Mouse (Mus musculus) neural tube, embryonic 15.5 days (tissue): ENCODE results near the gene Haus7. TPM values are rescaled to one million over a fixed set of nuclear protein-coding genes. Genes with fewer than 3 reads are reported as not detected.

ENCODE experiments used
- ATAC-seq: fragments of 200-750 bp; cut with Nextera tagmentation; 2 replicates; pipeline ENCODE4 v1.8.0; 2017; ENCODE audit warnings: mild to moderate bottlenecking, moderate TSS enrichment, moderate library complexity; ENCODE audit not compliant: low FRiP score
- H3K27ac ChIP-seq: fragments of 300-500 bp; sonication (generic); replicated peaks from 2 replicates; pipeline ENCODE4 v1.5.1; 2015; ENCODE audit warnings: mild to moderate bottlenecking, inconsistent platforms
- H3K27me3 ChIP-seq: fragments of 300-500 bp; sonication (generic); replicated peaks from 2 replicates; pipeline ENCODE4 v1.6.1; 2015; ENCODE audit warnings: inconsistent platforms
- H3K36me3 ChIP-seq: fragments of 300-500 bp; sonication (generic); 2 replicates; pipeline ENCODE4 v1.6.1; 2015; ENCODE audit warnings: inconsistent platforms
- H3K4me1 ChIP-seq: fragments of 300-500 bp; sonication (generic); 2 replicates; pipeline ENCODE4 v1.6.1; 2015; ENCODE audit warnings: inconsistent platforms
- H3K4me2 ChIP-seq: fragments of 300-500 bp; sonication (generic); 2 replicates; pipeline ENCODE4 v1.6.1; 2015; ENCODE audit warnings: inconsistent platforms, mild to moderate bottlenecking, moderate library complexity
- H3K4me3 ChIP-seq: fragments of 300-500 bp; sonication (generic); replicated peaks from 2 replicates; pipeline ENCODE4 v1.5.1; 2015; ENCODE audit warnings: mild to moderate bottlenecking, inconsistent platforms
- H3K9ac ChIP-seq: fragments of 300-500 bp; sonication (generic); replicated peaks from 2 replicates; pipeline ENCODE4 v1.6.1; 2015; ENCODE audit warnings: mild to moderate bottlenecking, inconsistent platforms
- H3K9me3 ChIP-seq: fragments of 300-500 bp; sonication (generic); replicated peaks from 2 replicates; pipeline ENCODE4 v1.6.1; 2016; ENCODE audit warnings: inconsistent platforms
- WGBS: fragments of 180-500 bp; shearing (Covaris S2); methylation state at CpG from one replicate; pipeline ENCODE4 v1.1.7; 2015; ENCODE audit warnings: mixed read lengths; 5-methylcytosine and 5-hydroxymethylcytosine counted together
- polyA plus RNA-seq: library from polyadenylated mRNA; unstranded; fragments of >200 nt; fragmentation: Nextera tagmentation; extraction: Ambion mirVana; gene quantifications from 2 replicates; pipeline ENCODE4 v1.2.1, GENCODE M21; 2015

The Haus7 gene
- polyA plus RNA-seq, 1 experiment from 2014 or later, result 74.9 TPM

- 50% methylated on average over 2 of the region's 2 CpGs for WGBS
- Histone ChIP-seq H3K9me3 (no peaks in the 10 kb centered on the region), H3K4me2 (no peak overlapping the region), H3K27me3 (no peaks in the 10 kb centered on the region), H3K4me3 (no peak overlapping the region), H3K27ac (no peak overlapping the region), H3K9ac (no peak overlapping the region), H3K4me1 (no peaks in the 10 kb centered on the region), H3K36me3 (no peaks in the 10 kb centered on the region)
- ATAC-seq, result no peak
Observed at GRCm38 (mm10) chrX:73480334-73480733, 21.5 kb upstream of the Haus7 start.

DNA sequence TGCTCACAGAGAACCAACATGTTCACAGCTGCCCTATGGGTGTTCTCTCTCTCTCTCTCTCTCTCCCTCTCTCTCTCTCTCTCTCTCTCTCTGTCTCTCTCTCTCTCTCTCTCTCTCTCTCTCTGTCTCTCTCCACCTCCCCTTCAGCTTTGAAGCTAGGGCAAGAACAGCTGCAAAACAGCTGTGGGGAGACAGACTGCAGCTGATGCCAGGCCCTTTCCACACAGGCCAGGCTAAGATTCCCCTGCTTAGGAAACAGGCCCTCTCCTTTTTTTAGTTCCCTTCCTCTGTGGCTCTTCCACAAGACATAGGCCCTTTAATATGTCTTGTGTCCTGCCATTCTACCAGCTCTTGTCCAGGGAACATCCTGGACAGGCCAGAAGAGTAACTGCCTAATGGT lies 20.8 kb upstream of the Haus7 start:
- Histone ChIP-seq H3K36me3 (no peaks in the 10 kb centered on the region), H3K27me3 (no peaks in the 10 kb centered on the region), H3K4me2 (no peak overlapping the region), H3K4me1 (no peaks in the 10 kb centered on the region), H3K9ac (no peak overlapping the region), H3K27ac (no peak overlapping the region), H3K9me3 (no peaks in the 10 kb centered on the region), H3K4me3 (no peak overlapping the region)
- no peak for ATAC-seq

GRCm38 (mm10) chrX:73477500-73477899 lies 18.7 kb upstream of the Haus7 start:
- Histone ChIP-seq H3K27ac (no peak overlapping the region), H3K27me3 (no peaks in the 10 kb centered on the region), H3K4me2 (no peak overlapping the region), H3K4me3 (no peak overlapping the region), H3K9me3 (no peaks in the 10 kb centered on the region), H3K9ac (no peak overlapping the region), H3K36me3 (no peaks in the 10 kb centered on the region), H3K4me1 (no peaks in the 10 kb centered on the region)
- no peak for ATAC-seq
- 83% methylated on average over 2 of the region's 2 CpGs for WGBS

DNA sequence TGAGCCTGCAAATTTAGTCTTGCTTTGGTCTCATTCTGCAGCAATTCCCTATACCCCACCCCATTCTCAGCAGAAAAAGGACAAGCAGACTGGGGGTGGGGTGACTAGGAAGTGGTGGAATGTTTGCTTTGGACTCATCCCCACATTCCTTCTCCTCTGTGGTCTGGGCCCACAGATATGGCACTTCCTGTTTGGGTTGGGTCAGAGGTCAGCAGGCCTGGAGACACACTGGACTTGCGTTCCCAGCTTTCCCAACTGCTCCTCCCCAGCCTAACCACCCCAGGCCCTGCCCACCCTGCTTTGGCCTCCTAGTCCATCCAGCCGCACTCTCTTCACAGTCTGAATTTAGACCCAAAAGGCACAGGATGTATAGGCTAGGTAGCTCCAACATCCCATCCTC lies 17.8 kb upstream of the Haus7 start:
- Histone ChIP-seq H3K4me1 (no peaks in the 10 kb centered on the region), H3K36me3 (no peaks in the 10 kb centered on the region), H3K27me3 (no peaks in the 10 kb centered on the region), H3K9ac (no peak overlapping the region), H3K9me3 (no peaks in the 10 kb centered on the region), H3K4me3 (no peak overlapping the region), H3K4me2 (no peak overlapping the region), H3K27ac (no peak overlapping the region)
- 82% methylated on average over 2 of the region's 2 CpGs for WGBS
- ATAC-seq, result no peak

DNA sequence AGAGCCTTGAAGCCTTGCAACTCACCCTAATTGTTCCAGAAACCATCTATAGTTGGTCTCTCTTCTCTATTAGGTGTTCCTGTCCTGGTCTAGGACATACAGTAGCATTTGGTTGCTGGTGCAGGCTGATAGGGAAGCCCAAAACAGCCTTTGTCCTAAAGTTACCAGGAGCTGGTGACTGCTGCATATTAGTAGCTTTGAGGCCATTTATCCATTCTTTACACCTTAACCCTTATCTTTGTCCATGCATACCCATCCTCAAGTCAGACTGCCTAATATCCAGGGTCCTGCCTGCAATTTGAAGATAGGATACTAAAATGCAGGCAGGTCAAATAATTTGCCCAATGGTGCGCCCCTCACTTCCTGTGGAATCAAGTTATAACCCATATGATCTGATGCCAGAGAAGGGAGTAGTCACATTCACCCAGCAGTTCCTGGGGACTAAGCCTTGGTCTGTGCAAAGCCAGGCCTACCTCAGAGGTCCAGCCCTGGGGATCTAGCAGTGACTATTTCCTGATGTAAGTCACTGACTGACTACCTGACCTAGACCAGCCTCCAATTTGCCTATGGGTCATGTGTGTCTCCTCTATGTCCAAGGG lies 16.9 kb upstream of the Haus7 start:
- WGBS, result 91% methylated on average over 1 of the region's 1 CpGs
- no peaks in the 10 kb centered on the region for H3K36me3 ChIP-seq
- no peaks in the 10 kb centered on the region for H3K27me3 ChIP-seq
- H3K4me1 ChIP-seq, result no peaks in the 10 kb centered on the region
- no peak for ATAC-seq
- no peak overlapping the region for H3K9ac ChIP-seq
- no peaks in the 10 kb centered on the region for H3K9me3 ChIP-seq
- no peak overlapping the region for H3K4me2 ChIP-seq
- no peak overlapping the region for H3K27ac ChIP-seq
- no peak overlapping the region for H3K4me3 ChIP-seq

GRCm38 (mm10) chrX:73474340-73475165 lies 15.7 kb upstream of the Haus7 start:
- no peak overlapping the region for H3K9ac ChIP-seq
- H3K36me3 ChIP-seq, result no peaks in the 10 kb centered on the region
- no peaks in the 10 kb centered on the region for H3K4me1 ChIP-seq
- no peaks in the 10 kb centered on the region for H3K27me3 ChIP-seq
- H3K4me2 ChIP-seq, result no peak overlapping the region
- WGBS, result 70% methylated on average over 12 of the region's 12 CpGs
- H3K27ac ChIP-seq, result no peak overlapping the region
- no peaks in the 10 kb centered on the region for H3K9me3 ChIP-seq
- H3K4me3 ChIP-seq, result no peak overlapping the region
- ATAC-seq, result no peak

GRCm38 (mm10) chrX:73471764-73472163 lies 12.9 kb upstream of the Haus7 start:
- ATAC-seq, result no peak
- WGBS, result 89% methylated on average over 3 of the region's 3 CpGs
- H3K4me1 ChIP-seq, result no peaks in the 10 kb centered on the region

GRCm38 (mm10) chrX:73468752-73469151 lies 9.9 kb upstream of the Haus7 start:
- H3K9ac ChIP-seq, result no peak overlapping the region
- H3K36me3 ChIP-seq, result no peaks in the 10 kb centered on the region
- no peaks in the 10 kb centered on the region for H3K9me3 ChIP-seq
- H3K27me3 ChIP-seq, result no peaks in the 10 kb centered on the region
- ATAC-seq, result no peak
- H3K4me3 ChIP-seq, result no peak overlapping the region
- WGBS, result 57% methylated on average over 1 of the region's 1 CpGs
- H3K27ac ChIP-seq, result no peak overlapping the region
- H3K4me1 ChIP-seq, result no peaks in the 10 kb centered on the region
- H3K4me2 ChIP-seq, result no peak overlapping the region

More at GRCm38 (mm10) chrX:73471764-73472163, 12.9 kb upstream of the Haus7 start:
- no peak overlapping the region for H3K27ac ChIP-seq
- H3K4me2 ChIP-seq, result no peak overlapping the region
- no peaks in the 10 kb centered on the region for H3K9me3 ChIP-seq
- no peaks in the 10 kb centered on the region for H3K36me3 ChIP-seq
- H3K27me3 ChIP-seq, result no peaks in the 10 kb centered on the region
- no peak overlapping the region for H3K9ac ChIP-seq
- H3K4me3 ChIP-seq, result no peak overlapping the region

- 88% methylated on average over 3 of the region's 3 CpGs for WGBS
- H3K4me3 ChIP-seq, result no peak overlapping the region
- no peaks in the 10 kb centered on the region for H3K4me1 ChIP-seq
- H3K9ac ChIP-seq, result no peak overlapping the region
- H3K27ac ChIP-seq, result no peak overlapping the region
- H3K36me3 ChIP-seq, result no peaks in the 10 kb centered on the region
- no peak overlapping the region for H3K4me2 ChIP-seq
- H3K27me3 ChIP-seq, result no peaks in the 10 kb centered on the region
- H3K9me3 ChIP-seq, result no peaks in the 10 kb centered on the region
- no peak for ATAC-seq
Observed at GRCm38 (mm10) chrX:73468330-73468729, 9.5 kb upstream of the Haus7 start.

GRCm38 (mm10) chrX:73467446-73468241 lies 8.8 kb upstream of the Haus7 start:
- peak overlapping the region; percentile 28; the same call in 1 of the 2 replicates for H3K27ac ChIP-seq
- WGBS, result 75% methylated on average over 5 of the region's 5 CpGs

GRCm38 (mm10) chrX:73465483-73466186 lies 6.8 kb upstream of the Haus7 start:
- no peak overlapping the region for H3K9ac ChIP-seq
- ATAC-seq, result no peak
- H3K4me3 ChIP-seq, result no peak overlapping the region
- no peaks in the 10 kb centered on the region for H3K36me3 ChIP-seq
- no peaks in the 10 kb centered on the region for H3K9me3 ChIP-seq
- H3K4me2 ChIP-seq, result no peak overlapping the region
- H3K4me1 ChIP-seq, result no peaks in the 10 kb centered on the region
- no peaks in the 10 kb centered on the region for H3K27me3 ChIP-seq
- 62% methylated on average over 9 of the region's 9 CpGs for WGBS
- H3K27ac ChIP-seq, result no peak overlapping the region

More at GRCm38 (mm10) chrX:73467446-73468241, 8.8 kb upstream of the Haus7 start:
- Histone ChIP-seq H3K36me3 (no peaks in the 10 kb centered on the region), H3K4me1 (no peaks in the 10 kb centered on the region), H3K9me3 (no peaks in the 10 kb centered on the region), H3K4me2 (no peak overlapping the region), H3K27me3 (no peaks in the 10 kb centered on the region), H3K9ac (no peak overlapping the region), H3K4me3 (no peak overlapping the region)
- no peak for ATAC-seq
